Mouse (Mus musculus) layer of hippocampus, adult 9-10 months (tissue): Measurements from ENCODE around the gene Pla1a.
"Not testable (repeated sequence)": the region's sequence is repeated elsewhere in the genome, so short reads cannot be mapped to it uniquely, and the experiment has no call there.

Experiments used
- DNase-seq: peaks from one replicate; pipeline ENCODE4 v3.0.0; 2022; ENCODE audit warnings: low spot score

The Pla1a gene

DNA sequence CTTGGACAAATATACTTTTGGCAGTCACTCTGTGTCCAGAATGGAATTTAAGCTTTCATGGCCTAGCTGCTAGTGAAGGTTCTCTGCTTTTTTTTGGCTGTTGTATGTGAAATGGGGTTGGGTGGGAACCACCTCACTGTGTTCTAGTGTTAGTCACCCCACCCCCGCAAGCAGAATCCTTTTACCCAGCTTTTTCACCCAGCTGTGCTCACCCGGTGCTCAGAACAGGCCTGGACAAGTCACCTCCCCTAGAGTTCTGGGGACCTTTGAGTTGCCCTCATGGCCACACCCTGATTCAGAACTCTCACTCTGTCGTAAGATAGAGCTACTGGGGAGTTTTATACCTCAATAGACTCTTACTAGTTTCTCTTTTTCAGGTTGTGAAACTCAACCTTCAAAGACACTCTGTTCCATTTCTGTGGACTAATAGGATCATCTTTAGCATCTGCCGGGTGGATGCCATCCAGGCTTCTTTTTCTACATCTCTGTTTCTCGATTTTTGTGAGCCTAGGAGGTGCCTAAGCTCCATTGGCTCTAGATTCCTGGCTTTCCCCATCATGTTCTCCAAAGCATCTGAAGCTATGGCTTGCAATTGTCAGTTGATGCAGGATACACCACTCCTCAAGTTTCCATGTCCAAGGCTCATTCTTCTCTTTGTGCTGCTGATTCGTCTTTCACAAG is 25.8 kb upstream of the Pla1a start:
- no peak for DNase-seq

DNA sequence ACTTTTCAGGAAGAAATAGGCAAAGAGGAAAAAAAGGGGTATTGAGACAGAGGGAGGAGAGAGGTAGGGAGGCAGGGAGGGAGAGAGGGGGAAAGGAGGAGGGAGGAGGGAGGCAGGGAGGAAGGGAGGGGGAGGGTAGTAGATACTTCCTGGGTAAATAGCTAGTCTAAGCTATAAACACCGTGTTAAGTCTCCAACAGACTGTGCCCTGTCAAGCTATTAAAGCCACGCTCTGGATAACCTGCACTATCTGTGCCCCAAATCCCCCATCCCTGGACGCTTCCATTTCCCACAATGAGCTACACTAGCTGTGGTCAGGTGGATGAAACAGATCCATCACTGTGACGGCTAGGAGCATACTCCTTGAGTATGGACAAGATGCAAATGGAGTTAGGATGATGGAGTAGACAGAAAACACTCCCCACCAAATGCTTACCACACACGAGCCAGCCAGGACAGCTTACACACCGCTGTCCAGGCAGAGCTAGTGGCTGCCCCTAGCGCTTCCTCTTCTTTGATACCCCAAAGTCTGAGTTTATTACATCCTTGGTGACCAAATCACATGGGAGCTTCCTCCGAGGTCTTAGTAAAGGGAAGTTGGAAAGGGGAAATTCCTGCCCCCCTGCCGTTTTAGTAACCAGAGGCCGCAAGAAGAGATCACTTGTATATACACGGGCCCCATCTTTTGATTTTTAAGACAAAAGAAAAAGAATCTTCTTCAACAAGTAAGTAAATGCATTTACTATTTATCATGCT is 24.0 kb upstream of the Pla1a start:
- DNase-seq: no peak

DNA sequence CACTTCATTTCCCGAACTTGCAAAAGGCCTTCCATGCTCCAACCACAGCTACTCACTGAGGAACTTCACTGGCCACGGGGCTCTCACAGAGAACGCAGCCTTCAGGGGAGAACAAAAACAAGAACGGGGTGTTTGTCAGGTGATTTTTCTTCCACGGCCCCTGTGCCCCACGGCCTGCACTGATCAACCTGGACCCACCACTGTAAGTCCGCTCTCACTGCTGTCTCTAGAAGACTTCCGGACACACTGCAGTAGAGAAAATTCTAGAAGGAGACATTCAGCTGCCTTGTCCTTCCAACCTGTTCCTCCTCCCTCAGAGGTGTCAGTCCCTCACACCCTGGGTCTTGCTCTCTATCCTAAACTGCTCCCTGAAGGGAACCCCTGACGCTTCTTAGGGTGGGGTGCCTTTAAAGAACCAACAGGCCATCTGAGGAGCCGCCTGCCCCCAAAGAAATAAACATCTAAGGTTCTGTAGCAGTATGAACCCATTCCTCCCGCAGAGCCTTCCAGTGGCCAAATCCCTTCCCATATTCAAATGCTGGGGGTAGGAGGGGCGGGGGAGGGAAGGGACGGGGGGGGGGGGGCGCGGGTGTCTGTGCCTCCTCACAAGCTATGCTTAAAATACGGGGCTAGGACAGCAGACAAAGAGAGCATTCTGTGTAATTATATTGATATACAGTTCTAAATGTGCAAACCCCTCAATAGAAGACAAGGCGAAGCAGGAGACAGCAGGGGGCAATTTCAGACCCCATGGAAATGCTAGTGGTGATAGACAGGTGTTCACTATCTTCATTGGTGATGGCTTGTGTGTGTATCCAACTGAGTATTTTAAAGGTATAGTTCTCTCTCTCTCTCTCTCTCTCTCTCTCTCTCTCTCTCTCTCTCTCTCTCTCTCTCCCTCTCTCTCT is 22.8 kb upstream of the Pla1a start, which contains the start of gene Cd80:
Gene Cd80 (plus strand): TSS at position 51 of the 908 bp plus-strand sequence.
- DNase-seq: no peak

DNA sequence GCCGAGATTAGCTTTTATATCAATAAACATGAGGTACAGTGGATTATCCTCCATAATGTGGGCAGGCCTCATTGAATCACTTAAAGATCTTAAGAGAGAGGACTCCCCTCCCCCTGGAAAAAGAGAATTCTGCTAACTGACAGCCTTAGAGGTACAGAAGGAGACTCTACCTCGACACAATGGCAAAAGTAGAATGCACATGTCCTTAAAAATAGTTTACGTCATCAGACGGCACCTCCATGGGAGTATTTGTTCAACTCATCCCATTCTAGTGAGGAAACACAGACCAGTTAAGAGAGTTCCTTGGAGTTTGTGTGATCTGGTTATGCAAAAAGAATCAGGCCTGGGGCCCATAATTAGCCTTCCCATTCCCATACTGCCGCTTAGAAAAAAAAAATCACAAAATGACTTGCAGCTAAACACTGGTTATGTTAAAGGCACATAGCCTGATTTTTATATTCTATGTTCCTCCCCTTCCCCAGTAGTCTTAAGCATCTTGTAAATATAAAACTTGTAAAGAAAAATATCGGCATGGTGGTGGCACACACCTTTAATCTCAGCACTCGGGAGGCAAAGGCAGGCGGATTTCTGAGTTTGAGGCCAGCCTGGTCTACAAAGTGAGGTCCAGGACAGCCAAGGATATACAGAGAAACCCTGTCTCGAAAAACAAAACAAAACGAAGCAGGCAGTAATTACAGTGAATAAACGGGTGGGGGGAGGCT is 21.7 kb upstream of the Pla1a start:
- DNase-seq: no peak

DNA sequence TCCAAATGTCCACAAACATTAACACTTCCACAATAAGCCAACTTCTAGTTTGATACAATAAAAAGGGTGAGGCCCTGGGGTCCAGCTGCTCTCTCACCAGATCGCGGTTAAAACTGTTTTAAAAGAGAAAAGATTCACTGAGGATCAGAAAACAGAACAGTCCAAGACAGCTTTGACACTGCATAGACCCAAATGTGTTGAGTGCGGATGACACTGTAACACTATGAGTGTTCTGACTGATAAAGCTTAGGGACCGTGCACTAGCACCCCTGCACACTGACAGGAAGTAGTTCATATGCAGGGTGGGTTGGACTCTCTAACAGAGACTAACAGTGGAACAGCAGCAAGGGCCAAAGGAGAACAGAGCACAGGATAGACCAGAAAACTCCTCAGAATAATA is 21.0 kb upstream of the Pla1a start:
- no peak for DNase-seq

DNA sequence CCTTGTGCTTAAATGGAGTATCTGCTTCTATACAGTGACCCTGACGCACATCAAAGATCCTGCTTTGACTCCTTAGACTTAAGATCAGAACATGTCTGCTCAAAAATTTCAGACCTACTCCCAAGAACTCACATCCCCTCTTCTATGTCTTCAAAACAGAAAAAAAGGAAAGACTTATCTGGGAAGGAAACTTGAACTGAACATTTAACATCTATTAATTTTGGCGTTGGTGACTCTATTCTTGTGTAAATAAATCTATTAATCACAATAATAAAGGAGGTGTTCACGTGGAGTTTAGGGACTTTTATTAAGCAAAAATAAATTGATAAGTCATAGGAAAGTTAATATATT is 20.2 kb upstream of the Pla1a start:
- DNase-seq: no peak

DNA sequence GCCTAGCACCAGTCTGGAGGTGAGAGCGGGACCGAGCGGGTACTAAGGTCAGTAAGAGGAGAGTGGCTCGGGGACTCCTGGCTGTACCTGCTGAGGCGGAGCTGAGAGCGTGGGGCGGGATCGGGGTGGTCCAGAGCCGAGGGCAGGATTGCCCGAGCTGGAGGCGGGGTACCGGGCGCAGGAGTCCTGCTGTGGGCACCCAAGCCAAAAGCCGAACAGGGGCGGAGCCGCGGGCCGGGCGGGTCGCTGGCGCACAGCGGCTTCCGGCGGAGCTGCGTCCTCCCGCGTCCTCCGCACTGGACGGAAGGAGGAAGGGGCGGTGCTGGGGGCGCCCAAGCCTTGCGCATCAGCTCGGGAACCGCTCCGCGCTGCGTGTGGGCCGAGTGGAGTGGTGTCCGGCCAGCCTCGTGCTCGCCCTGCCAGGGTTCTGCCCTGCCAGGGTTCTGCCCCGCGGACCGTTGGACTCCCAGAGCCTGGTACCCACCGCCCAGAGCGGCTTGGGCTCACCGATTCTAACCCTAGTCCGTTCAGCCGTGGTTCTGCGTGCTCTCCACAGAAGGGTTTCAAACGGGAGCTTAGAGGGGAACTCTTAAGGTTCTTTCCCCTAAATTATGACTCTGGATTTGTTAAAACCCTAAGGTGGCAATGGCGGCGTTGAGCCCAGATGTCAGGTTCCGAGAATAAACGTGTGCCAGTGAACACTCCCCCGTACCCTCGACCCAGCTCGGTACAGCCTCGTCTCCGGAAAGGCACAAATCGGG is 19.7 kb upstream of the Pla1a start, which contains the start of gene Adprh:
Gene Adprh (minus strand): TSS at position 262 of the 761 bp plus-strand sequence.
- DNase-seq: peak; percentile 61

DNA sequence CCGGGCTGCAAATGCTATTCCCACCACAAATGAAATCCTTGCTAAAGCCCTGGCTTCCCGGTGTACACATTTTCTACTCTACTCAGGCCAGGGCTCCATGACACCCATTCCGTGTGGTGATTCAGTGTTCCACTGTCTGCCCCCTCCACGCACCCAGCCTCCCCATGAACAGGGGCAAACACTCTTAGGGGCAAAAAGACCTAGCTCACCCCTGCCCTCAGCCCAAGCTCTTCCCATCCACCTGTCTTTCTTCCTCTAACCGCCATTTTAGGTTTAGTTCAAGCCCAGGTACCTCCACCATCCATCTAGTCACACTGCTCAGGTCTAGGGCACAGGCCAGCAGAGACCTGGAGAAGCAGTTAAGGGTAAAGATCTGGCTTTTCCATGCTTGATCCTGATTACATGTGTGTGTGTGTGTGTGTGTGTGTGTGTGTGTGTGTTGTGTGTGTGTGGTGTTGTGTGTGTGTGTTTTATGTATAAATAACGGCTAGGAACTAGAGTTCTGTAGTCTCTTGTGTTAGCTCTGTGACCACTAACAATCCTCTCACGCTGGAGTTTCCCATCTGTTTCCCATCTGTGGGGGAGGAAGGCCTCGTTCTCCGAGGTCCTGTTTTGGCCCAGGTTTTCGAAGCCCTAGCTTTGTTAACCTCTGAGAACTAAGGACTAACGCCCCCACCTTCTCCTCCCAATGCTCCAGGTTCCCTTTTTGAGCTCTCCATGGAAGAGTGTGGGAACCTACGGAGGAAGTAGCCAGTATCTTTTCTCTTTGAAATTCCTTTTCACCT is 18.7 kb upstream of the Pla1a start:
- DNase-seq: no peak

DNA sequence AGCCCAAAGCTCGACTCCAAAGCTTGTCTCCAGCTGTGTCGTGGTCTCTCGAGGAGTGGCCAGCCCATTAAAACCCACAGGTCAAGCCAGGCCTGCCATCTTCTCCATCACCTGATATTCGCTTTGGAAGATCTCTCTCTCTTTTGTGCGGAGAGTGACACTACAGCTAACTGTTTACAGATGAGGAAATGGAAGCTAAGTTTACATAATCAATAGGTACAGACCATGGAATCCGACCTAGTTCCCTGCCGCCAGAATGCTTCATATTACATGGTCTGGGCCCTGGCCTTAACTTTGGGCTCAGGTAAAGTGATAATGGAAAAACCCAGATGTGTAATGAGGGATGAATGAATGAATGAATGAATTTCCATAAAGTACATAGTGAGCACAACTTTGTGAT is 17.8 kb upstream of the Pla1a start:
- DNase-seq: no peak

DNA sequence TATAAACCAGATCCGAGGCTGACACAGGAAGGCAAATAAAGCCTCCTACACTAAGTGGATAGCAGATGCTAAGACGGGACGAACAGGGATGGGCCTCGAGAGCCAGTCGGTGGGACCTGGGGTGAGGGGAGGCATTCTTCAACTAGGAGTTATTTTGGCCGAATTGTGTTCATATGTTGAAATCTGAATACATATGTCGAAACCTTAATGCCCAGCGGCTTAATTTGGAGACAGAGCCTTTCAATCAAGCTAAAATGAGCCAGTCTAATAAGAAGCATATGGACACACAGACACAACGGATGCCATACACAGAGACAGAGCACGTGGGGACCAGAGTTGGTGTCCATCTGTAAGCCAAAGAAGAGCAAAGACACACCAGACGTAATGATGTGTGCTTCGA is 15.5 kb upstream of the Pla1a start:
- DNase-seq: no peak

DNA sequence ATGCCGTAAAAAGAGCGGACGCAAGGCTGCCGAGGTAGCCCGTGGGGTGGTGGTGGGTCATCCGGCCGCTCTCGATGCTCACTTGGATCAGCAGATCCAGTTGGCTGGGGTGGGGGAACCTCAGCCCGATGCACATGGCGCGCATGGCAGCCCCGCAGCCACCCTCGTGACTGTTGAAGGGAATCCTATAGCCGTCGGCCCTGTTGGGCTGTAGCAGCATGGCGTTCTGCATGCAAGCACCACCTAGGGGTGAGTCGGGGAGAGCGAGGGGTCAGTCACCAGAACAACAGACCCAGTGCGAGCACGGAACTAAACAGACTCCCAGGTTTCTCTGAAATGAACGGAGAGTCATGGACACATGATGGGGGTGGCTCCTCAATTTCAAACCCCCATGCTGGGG is 14.4 kb upstream of the Pla1a start:
- no peak for DNase-seq

DNA sequence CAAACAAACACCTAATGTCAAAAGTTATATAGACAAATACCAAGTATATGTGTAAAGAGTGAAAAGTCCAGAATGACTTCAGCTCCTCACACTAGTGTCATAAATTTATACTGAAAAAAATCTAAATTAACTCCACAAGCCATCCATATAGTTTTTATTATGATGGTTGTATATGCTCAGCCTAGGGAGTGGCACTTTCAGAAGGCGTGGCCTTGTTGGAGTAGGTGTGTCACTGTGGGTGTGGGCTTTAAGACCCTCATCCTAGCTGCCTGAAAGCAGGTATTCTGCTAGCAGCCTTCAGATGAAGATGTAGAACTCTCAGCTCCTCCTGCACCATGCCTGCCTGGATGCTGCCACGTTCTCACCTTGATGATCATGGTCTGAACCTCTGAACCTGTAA is 13.2 kb upstream of the Pla1a start:
- not testable (repeated sequence) for DNase-seq

DNA sequence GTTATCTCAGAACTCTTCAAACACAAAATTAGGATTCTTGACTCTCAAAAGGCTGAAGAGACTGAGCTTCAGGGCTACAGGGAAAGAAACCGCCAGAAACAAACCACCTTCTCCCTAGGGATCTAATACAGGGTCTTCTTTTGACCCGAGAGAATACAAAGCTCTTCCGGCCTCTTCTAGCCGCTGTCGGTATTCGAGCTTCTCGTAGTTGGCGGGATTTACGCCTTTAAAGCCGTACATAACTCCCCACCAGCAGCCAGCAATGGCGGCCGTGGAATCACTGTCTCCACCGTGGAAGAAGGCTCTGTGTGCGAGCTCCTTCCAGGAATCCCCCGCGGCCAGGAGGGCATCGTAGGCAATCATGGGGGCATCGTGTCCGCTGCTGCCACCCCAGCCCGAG is 12.6 kb upstream of the Pla1a start:
- no peak for DNase-seq

DNA sequence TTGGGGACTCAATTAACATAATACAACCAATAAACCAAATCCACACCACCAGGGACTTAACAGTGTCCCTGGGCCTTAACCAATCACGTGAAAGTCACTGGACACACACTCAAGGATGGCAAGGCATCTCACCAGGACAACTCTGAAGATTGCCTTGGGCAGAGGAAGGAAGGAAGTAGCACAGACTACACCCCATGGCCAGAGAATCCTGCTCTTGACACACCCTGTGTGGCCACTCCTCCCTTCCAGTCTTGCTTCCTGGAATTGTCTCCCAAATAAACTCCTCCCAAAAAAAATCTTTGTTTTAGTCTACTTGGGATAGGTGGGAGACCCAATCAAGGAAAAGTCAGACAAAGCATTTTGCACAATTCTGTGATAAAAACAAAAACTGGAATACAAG is 12.1 kb upstream of the Pla1a start:
- DNase-seq: no peak

DNA sequence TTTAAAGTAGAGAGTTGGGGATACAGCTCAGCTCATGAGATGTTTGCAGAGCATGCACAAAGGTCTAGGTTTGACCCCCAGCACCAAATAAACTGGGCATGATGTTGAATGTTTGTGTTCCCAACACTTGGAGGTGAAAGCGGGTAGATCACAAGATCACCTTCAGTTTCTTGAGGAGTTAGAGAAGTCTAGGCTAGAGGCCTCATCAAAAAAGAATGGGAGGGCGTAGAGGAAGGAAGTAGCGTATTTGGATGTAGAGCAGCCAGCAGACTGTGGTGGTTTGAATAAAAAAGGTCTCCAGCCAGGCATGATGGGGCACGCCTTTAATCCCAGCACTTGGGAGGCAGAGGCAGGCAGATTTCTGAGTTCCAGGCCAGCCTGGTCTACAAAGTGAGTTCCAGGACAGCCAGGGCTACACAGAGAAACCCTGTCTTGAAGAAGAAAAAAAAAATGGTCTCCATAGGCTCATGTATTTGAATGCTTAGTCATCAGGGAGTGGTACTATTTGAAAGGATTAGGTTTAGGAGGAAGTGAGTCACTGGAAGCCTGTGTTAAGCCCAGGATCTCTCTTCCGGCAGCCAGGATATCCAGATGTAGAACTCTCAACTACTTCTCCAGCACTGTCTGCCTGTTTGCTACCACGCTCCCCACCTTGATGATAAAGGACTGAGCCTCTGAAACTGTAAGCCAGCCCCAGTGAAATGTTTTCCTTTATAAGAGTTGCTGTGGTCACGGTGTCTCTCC is 10.9 kb upstream of the Pla1a start:
- DNase-seq: no peak

DNA sequence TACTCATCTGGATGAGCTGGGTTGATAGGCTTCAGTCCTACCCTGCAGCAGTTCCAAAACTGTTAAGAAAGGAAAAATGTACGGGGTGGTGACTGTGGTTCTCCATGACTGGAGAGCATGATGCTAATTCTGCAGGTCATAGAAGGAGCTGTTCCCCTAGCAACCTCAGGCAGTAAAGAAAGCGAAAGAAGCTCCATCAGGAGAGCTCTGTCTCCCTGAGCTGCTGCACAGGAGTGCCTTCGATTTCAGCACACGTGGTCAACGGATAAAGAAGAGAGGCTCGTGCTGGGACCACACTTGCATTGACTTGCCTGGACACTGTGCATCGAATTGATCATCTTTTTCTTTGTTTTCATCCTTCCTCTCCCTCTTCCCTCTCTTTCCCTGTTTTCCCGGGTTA is 9.3 kb upstream of the Pla1a start:
- no peak for DNase-seq

DNA sequence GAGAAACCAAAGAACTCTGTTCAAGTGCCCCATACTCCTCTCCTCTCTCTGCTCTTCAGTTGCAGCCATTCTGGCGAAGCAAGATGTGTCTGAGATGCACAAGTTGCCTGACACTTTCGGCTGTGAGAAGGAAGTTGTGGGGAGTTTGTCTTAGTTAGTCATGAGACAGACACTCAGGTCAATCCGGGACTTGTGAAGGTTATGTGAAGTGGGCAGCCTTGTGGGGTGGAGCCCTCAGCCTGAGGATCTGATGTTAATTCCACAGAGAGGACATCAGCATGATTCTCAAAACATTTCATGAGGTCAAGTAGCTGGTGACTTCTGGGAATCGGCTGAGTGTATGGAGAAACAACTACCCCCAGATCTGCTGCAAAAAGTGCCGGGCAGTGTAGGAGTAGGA is 8.7 kb upstream of the Pla1a start:
- DNase-seq: no peak

DNA sequence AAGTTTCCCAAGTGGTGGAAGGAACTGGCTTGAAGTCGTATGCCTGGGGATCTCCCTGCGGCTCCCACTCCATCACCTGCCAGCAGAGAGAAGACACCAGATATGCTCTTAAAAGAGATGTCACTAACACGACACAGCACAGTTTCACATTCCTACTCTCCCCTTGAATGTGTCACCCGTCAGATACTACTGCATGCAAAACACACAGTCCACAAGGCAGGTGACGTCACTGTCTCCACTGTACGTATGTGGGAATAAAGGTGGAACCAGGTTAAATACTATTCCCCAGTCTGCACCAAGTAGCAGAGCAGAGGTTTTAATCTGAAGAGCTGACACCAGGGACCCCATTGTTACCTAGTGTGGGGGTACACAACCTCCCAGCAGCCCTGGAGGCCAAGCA is 7.5 kb upstream of the Pla1a start:
- DNase-seq: no peak

DNA sequence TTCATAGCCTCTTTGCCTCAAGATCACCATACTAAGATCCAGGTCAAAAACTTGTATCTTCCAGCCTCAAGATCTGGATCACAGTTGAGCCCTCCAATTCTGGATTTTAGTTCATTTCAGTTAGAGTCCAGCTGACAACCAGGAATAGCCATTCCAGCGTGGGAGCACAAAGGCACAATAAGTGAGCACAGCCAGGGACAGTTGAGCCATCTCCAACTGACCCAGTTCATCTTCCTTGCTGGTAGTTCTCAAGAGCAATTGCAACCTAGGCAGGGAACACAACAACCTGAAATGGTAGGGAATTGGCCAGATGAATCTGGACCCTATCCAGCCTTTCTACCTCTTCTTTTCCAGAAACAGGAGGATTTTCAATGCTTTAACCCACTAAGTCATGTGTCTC is 6.2 kb upstream of the Pla1a start:
- no peak for DNase-seq

DNA sequence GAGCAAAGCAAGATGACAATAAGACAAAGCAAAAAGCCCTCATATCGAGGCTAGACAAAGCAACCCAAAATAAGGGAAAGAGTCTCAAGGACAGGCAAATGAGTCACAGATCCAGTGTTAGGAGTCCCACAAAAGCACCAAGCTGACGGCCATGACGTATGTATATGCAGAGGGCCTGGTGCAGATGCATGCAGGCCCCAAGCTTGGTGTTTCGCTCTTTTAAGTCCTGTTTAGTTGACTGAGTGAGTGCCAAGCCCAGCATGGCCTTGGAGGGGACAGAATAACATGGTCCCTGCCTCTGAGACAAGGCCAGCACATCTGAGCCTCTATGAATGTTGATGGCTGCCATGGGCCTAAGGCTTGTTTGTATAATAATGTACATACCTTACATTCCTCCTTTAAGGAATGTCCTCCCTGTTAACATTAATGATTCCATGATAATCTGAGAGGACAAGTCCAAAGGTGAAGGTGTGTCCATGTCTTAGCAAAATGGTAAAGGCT is 1.4 kb upstream of the Pla1a start:
- no peak for DNase-seq
